Mouse (Mus musculus) kidney, postnatal 0 days (tissue): ENCODE data around the gene Edf1. TPM values are rescaled to one million over a fixed set of nuclear protein-coding genes. Genes with fewer than 3 reads are reported as not detected.

Source experiments
- ATAC-seq: fragments of 200-750 bp; cut with Nextera tagmentation; replicated peaks from 2 replicates; pipeline ENCODE4 v1.8.0; 2017; ENCODE audit warnings: low read depth, moderate number of reproducible peaks, moderate TSS enrichment, moderate library complexity; ENCODE audit not compliant: low FRiP score
- DNase-seq: peaks from one replicate; pipeline ENCODE4 v3.0.0-alpha.2; 2016; ENCODE audit warnings: low spot score
- H3K27ac ChIP-seq: fragments of 300-500 bp; sonication (generic); 2 replicates; pipeline ENCODE4 v1.5.1; 2014; ENCODE audit warnings: mild to moderate bottlenecking
- H3K27me3 ChIP-seq: fragments of 300-500 bp; sonication (generic); 2 replicates; pipeline ENCODE4 v1.6.1; 2014; ENCODE audit warnings: low read length, mixed read lengths; ENCODE audit not compliant: insufficient read depth
- H3K36me3 ChIP-seq: fragments of 300-500 bp; sonication (generic); 2 replicates; pipeline ENCODE4 v1.6.1; 2014; ENCODE audit warnings: low read length, mixed read lengths; ENCODE audit not compliant: insufficient read depth
- H3K4me1 ChIP-seq: fragments of 300-500 bp; sonication (generic); replicated peaks from 2 replicates; pipeline ENCODE4 v1.6.1; 2014; ENCODE audit warnings: antibody characterized with exemption, low read length, mixed read lengths; ENCODE audit not compliant: insufficient read depth
- H3K4me2 ChIP-seq: fragments of 300-500 bp; sonication (generic); 2 replicates; pipeline ENCODE4 v1.6.1; 2014; ENCODE audit warnings: mild to moderate bottlenecking, low read length, moderate library complexity, mixed read lengths
- H3K4me3 ChIP-seq: fragments of 300-500 bp; sonication (generic); replicated peaks from 2 replicates; pipeline ENCODE4 v1.5.1; 2014; ENCODE audit warnings: low read depth, low read length
- H3K9ac ChIP-seq: fragments of 300-500 bp; sonication (generic); 2 replicates; pipeline ENCODE4 v1.6.1; 2014; ENCODE audit warnings: low read depth, low read length
- H3K9me3 ChIP-seq: fragments of 300-500 bp; sonication (generic); replicated peaks from 2 replicates; pipeline ENCODE4 v1.6.1; 2016; ENCODE audit warnings: low read length, inconsistent platforms, mixed read lengths
- CTCF ChIP-seq: IDR thresholded peaks from 2 replicates; pipeline ENCODE4 v1.5.1; 2016; ENCODE audit warnings: antibody characterized with exemption, low read depth, mild to moderate bottlenecking, moderate library complexity
- WGBS: fragments of 180-500 bp; shearing (Covaris S2); extraction: QIAGEN DNeasy Blood & Tissue Kit; methylation state at CpG from one replicate; pipeline ENCODE4 v1.1.7; 2014; 5-methylcytosine and 5-hydroxymethylcytosine counted together
- polyA plus RNA-seq: library from polyadenylated mRNA; unstranded; fragments of >200 nt; fragmentation: Nextera tagmentation; extraction: Ambion mirVana; gene quantifications from 2 replicates; pipeline ENCODE4 v1.2.1, GENCODE M21; 2015

The Edf1 gene
- polyA plus RNA-seq, 1 experiment from 2014 or later: 351 TPM

DNA sequence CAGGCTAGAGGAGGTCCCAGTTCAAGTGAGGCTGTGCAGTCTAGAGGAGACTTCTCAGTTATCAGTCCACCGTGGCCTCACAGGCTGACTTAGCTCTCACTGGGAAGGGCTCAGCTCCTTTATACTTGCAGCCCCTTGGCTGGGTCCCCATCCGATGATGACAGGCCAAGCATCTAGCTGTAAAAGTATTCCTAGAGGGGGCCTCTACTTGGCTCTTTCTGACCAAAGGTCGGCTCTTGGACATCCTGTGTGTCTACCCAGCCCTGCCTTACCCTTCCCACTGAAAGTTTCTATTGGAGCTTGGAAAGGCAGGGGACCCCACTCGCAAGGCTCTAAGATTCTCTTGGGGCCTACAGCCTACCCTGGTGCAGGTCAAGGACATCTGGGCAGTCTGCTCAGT lies 13.6 kb downstream of the Edf1 start:
- Histone ChIP-seq H3K4me3 (no peak overlapping the region), H3K9ac (no peak overlapping the region), H3K4me2 (no peak overlapping the region), H3K27me3 (0 out of 2 replicates have a peak, but pooled peaks cover 2% of the 10 kb centered on the region), H3K36me3 (0 out of 2 replicates have a peak, but pooled peaks cover 11% of the 10 kb centered on the region), H3K9me3 (no peaks in the 10 kb centered on the region), H3K27ac (no peak overlapping the region), H3K4me1 (peaks cover 17% of the 10 kb centered on the region)
- 85% methylated on average over 4 of the region's 4 CpGs for WGBS
- ATAC-seq: no peak
- TF ChIP-seq CTCF: no peak
- DNase-seq: no peak

DNA sequence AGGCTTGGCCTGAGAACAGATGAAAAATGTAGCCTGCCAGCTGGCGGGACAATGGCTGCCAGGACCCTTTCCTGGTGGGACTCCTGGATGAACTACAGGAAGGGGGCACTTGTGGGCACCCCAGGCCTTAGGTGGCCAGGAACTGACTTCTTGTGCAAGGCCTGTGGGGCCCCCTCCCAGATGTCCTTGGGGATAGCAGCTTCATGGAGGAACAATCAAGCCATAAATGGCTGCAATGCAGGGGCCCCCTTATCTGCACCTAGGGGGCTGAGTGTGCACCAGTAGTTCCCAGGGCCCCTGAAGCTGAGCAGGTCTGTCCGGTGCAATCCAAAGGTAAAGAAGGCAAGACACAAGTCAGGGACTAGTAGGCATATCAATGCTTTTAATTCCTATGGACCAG lies 15.4 kb downstream of the Edf1 start:
- Histone ChIP-seq H3K4me2 (no peak overlapping the region; the same call in 1 of the 2 replicates), H3K9me3 (no peaks in the 10 kb centered on the region), H3K27ac (no peak overlapping the region), H3K4me1 (peaks cover 28% of the 10 kb centered on the region), H3K4me3 (no peak overlapping the region), H3K36me3 (0 out of 2 replicates have a peak, but pooled peaks cover 5% of the 10 kb centered on the region), H3K27me3 (peaks cover 20% of the 10 kb centered on the region), H3K9ac (no peak overlapping the region)
- TF ChIP-seq CTCF: no peak
- DNase-seq: no peak
- ATAC-seq: no peak
- WGBS: 79% methylated on average over 2 of the region's 2 CpGs

- peaks cover 30% of the 10 kb centered on the region for H3K27me3 ChIP-seq
- 8% methylated on average over 11 of the region's 11 CpGs for WGBS
- no peak for ATAC-seq
These were observed 16.5 kb downstream of the Edf1 start for GRCm38 (mm10) chr2:25574136-25574535.

GRCm38 (mm10) chr2:25574579-25575431 lies 17.2 kb downstream of the Edf1 start, which contains the start of the genes Mamdc4 and Phpt1:
Gene Mamdc4 (minus strand): TSS chr2:25574845.
Gene Phpt1 (minus strand): TSS chr2:25575224.
- Histone ChIP-seq H3K27me3 (peaks cover 37% of the 10 kb centered on the region), H3K4me1 (peaks cover 45% of the 10 kb centered on the region), H3K27ac (peak within 1 kb of the TSS; percentile 90), H3K4me3 (peak within 1 kb of the TSS; percentile 54), H3K36me3 (0 out of 2 replicates have a peak, but pooled peaks cover 5% of the 10 kb centered on the region), H3K9me3 (no peaks in the 10 kb centered on the region), H3K9ac (peak within 1 kb of the TSS; percentile 54), H3K4me2 (peak within 1 kb of the TSS; percentile 91)
- 0 out of 2 replicates have a peak, but pooled peaks have one; percentile 9 for TF ChIP-seq CTCF
- WGBS: under 1% methylated on average over 44 of the region's 45 CpGs
- DNase-seq: peak; percentile 99
- peak; percentile 96 for ATAC-seq

More at GRCm38 (mm10) chr2:25574136-25574535, 16.5 kb downstream of the Edf1 start:
- no peak for TF ChIP-seq CTCF
- Histone ChIP-seq H3K4me1 (peaks cover 39% of the 10 kb centered on the region), H3K4me3 (peak overlapping the region; percentile 54), H3K9me3 (no peaks in the 10 kb centered on the region), H3K36me3 (0 out of 2 replicates have a peak, but pooled peaks cover 5% of the 10 kb centered on the region), H3K27ac (peak overlapping the region; percentile 90), H3K4me2 (peak overlapping the region; percentile 91), H3K9ac (peak overlapping the region; percentile 54)
- DNase-seq: no peak

DNA sequence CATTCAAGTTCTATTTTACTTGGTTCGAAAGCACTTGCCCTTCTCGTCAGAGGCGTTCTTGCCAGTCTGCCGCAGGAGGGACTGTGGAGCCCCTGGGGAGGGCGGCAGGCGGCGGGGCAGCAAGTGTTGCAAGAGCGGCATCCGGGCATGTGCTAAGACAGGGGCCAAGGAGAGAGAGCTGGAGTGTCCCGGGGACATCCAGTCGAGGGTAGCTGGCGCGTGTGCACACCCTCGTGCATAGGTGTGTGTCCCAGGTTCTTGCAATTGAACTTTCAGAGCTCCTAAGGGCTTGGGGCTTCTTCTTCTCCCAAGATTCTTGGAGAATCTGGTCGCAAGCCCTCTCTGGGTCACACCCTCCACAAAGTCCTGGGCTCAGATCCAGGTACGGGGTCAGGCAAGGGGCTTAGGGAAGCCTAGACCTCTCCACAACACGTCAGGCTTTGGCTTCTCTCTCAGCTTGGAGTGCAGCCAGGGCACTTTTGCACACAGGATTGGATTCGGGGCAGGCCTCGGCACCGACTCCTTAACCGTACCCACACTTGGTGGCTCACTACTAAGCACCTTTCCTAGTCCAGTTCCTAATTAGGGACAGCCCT lies 17.9 kb downstream of the Edf1 start:
- Histone ChIP-seq H3K4me2 (peak overlapping the region; percentile 91), H3K9ac (peak overlapping the region; percentile 54), H3K27me3 (peaks cover 44% of the 10 kb centered on the region), H3K27ac (peak overlapping the region; percentile 90; the same call in 1 of the 2 replicates), H3K9me3 (no peaks in the 10 kb centered on the region), H3K4me1 (peaks cover 46% of the 10 kb centered on the region), H3K4me3 (peak overlapping the region; percentile 54), H3K36me3 (0 out of 2 replicates have a peak, but pooled peaks cover under 1% of the 10 kb centered on the region)
- DNase-seq (no peak), ATAC-seq (no peak)
- no peak for TF ChIP-seq CTCF
- 14% methylated on average over 21 of the region's 21 CpGs for WGBS

DNA sequence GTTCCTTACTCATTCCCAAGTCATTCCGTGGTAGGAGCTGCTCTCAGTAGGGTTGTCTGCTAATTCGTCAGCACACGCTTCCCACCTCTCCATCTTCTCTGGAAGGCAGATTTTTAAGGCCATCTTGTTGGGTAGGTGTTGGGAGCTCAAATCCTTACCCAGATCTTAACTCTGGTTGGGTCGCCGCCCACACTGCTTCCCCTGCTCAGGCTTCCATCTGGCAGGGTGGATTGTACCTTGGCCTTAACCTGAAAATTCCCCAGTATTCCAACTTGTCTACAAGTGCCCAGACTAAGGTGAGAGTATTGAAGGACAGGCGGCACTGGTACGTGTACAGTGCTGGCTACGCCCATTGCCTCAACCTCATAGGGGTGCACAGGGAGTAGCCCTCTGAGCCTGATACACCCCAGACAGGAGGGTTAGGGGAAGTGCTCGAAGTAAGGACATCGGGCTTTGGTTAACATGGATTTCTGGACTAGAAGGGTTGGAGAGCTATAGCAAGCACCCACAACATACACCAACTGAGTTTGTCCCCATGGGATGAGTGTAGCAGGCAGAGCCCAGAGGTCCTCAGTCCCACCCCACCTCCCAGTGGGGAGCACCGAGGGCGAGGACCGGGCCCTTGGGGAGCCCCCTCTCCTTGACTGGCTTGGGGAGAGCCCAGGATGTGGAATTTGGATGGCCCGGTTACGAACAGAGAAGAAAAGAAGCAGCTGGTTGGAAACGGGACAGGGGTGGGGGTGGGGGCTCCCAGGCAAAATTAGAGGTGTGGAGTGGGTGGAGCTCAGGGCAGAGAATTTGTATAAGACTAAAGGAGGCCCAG lies 18.6 kb downstream of the Edf1 start:
- no peak overlapping the region for H3K27ac ChIP-seq
- H3K4me1 ChIP-seq: peaks cover 50% of the 10 kb centered on the region
- H3K9me3 ChIP-seq: no peaks in the 10 kb centered on the region
- H3K4me3 ChIP-seq: no peak overlapping the region
- H3K27me3 ChIP-seq: peaks cover 51% of the 10 kb centered on the region
- ATAC-seq (no peak), DNase-seq (no peak)
- H3K9ac ChIP-seq: no peak overlapping the region
- H3K36me3 ChIP-seq: no peaks in the 10 kb centered on the region
- no peak overlapping the region for H3K4me2 ChIP-seq
- WGBS: 78% methylated on average over 16 of the region's 16 CpGs
- TF ChIP-seq CTCF: no peak
